Mouse (Mus musculus): ENCODE measurements around the gene Gm20696. TPM values are rescaled to one million over a fixed set of nuclear protein-coding genes. Genes with fewer than 3 reads are reported as not detected.
A peak's percentile ranks its signal among the peaks of the same experiment; 100 is the strongest.

Gene Gm20696
- polyA plus RNA-seq, 1 experiment from 2014 or later, result 1.4 TPM

- Histone ChIP-seq H3K4me3 (ENCODE audit: low read depth, low read length) (no peak overlapping the region), H3K9me3 (ENCODE audit: control insufficient read depth, low read length) (no peaks in the 10 kb centered on the region), H3K27me3 (ENCODE audit: control insufficient read depth, insufficient read depth, low read length) (no peaks in the 10 kb centered on the region), H3K36me3 (ENCODE audit: control insufficient read depth, insufficient read depth, low read length) (no peaks in the 10 kb centered on the region), H3K27ac (replicated peaks) (no peak overlapping the region), H3K9ac (ENCODE audit: low read length) (no peak overlapping the region), H3K4me1 (replicated peaks; ENCODE audit: control insufficient read depth, insufficient read depth) (no peaks in the 10 kb centered on the region), H3K4me2 (replicated peaks; ENCODE audit: low read depth) (no peak overlapping the region)
- no peak for DNase-seq (ENCODE audit: low spot score)
- WGBS, result 92% methylated on average over 14 of the region's 14 CpGs
- TF ChIP-seq EP300 (optimal IDR thresholded peaks at IDR 0.05), result no peak
- no peak for TF ChIP-seq CTCF (IDR thresholded peaks at IDR 0.05; ENCODE audit: low read depth)
- no peak for ATAC-seq (ENCODE audit: low FRiP score, low TSS enrichment)
Measured at GRCm38 (mm10) chr6:99430560-99430959, 236.0 kb downstream of the Gm20696 start.

GRCm38 (mm10) chr6:99429378-99430131 is 237.0 kb downstream of the Gm20696 start:
- H3K4me2 ChIP-seq (replicated peaks; ENCODE audit: low read depth), result no peak overlapping the region
- no peaks in the 10 kb centered on the region for H3K9me3 ChIP-seq (ENCODE audit: control insufficient read depth, low read length)
- no peaks in the 10 kb centered on the region for H3K4me1 ChIP-seq (replicated peaks; ENCODE audit: control insufficient read depth, insufficient read depth)
- WGBS, result 64% methylated on average over 16 of the region's 16 CpGs
- no peak overlapping the region for H3K4me3 ChIP-seq (ENCODE audit: low read depth, low read length)
- no peaks in the 10 kb centered on the region for H3K27me3 ChIP-seq (ENCODE audit: control insufficient read depth, insufficient read depth, low read length)
- TF ChIP-seq CTCF (IDR thresholded peaks at IDR 0.05; ENCODE audit: low read depth) (no peak), EP300 (optimal IDR thresholded peaks at IDR 0.05) (no peak)
- no peak for ATAC-seq (ENCODE audit: low FRiP score, low TSS enrichment)
- H3K36me3 ChIP-seq (ENCODE audit: control insufficient read depth, insufficient read depth, low read length), result no peaks in the 10 kb centered on the region
- DNase-seq (ENCODE audit: low spot score), result no peak
- H3K27ac ChIP-seq (replicated peaks), result no peak overlapping the region
- H3K9ac ChIP-seq (ENCODE audit: low read length), result no peak overlapping the region

GRCm38 (mm10) chr6:99428961-99429360 is 237.6 kb downstream of the Gm20696 start:
- Histone ChIP-seq H3K4me3 (ENCODE audit: low read depth, low read length) (no peak overlapping the region), H3K4me1 (replicated peaks; ENCODE audit: control insufficient read depth, insufficient read depth) (no peaks in the 10 kb centered on the region), H3K9ac (ENCODE audit: low read length) (no peak overlapping the region), H3K27me3 (ENCODE audit: control insufficient read depth, insufficient read depth, low read length) (no peaks in the 10 kb centered on the region), H3K27ac (replicated peaks) (no peak overlapping the region), H3K36me3 (ENCODE audit: control insufficient read depth, insufficient read depth, low read length) (no peaks in the 10 kb centered on the region), H3K9me3 (ENCODE audit: control insufficient read depth, low read length) (no peaks in the 10 kb centered on the region), H3K4me2 (replicated peaks; ENCODE audit: low read depth) (no peak overlapping the region)
- ATAC-seq (ENCODE audit: low FRiP score, low TSS enrichment) (no peak), DNase-seq (ENCODE audit: low spot score) (no peak)
- WGBS, result 61% methylated on average over 2 of the region's 2 CpGs
- TF ChIP-seq EP300 (optimal IDR thresholded peaks at IDR 0.05), result no peak
- TF ChIP-seq CTCF (IDR thresholded peaks at IDR 0.05; ENCODE audit: low read depth), result no peak

DNA sequence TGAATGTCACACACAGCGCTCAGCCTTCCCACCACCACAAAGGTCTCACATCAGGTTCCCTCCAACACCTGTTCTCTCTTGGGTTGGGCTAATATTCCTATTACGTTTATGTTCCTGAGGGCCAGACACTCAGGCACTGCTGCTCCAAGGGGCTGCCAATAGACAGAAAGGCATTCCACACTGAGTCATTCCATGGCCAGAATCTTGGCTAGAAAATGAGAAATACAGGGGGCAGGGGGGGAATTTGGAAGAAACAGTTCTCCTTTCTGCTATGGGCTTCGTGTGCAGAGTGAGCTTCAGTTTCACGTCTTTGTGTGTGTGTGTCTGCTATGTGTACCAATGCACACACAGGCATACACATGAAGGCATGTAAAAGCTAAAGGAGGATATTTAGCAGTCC is 239.3 kb downstream of the Gm20696 start:
- Histone ChIP-seq H3K9ac (ENCODE audit: low read length) (no peak overlapping the region), H3K36me3 (ENCODE audit: control insufficient read depth, insufficient read depth, low read length) (no peaks in the 10 kb centered on the region), H3K27me3 (ENCODE audit: control insufficient read depth, insufficient read depth, low read length) (no peaks in the 10 kb centered on the region), H3K4me2 (replicated peaks; ENCODE audit: low read depth) (no peak overlapping the region), H3K4me3 (ENCODE audit: low read depth, low read length) (no peak overlapping the region), H3K9me3 (ENCODE audit: control insufficient read depth, low read length) (no peaks in the 10 kb centered on the region), H3K27ac (replicated peaks) (no peak overlapping the region), H3K4me1 (replicated peaks; ENCODE audit: control insufficient read depth, insufficient read depth) (no peaks in the 10 kb centered on the region)
- WGBS, result 69% methylated on average over 4 of the region's 4 CpGs
- no peak for DNase-seq (ENCODE audit: low spot score)
- TF ChIP-seq EP300 (optimal IDR thresholded peaks at IDR 0.05), result no peak
- no peak for TF ChIP-seq CTCF (IDR thresholded peaks at IDR 0.05; ENCODE audit: low read depth)
- ATAC-seq (ENCODE audit: low FRiP score, low TSS enrichment), result peak; percentile 10; the same call in 1 of the 2 replicates

DNA sequence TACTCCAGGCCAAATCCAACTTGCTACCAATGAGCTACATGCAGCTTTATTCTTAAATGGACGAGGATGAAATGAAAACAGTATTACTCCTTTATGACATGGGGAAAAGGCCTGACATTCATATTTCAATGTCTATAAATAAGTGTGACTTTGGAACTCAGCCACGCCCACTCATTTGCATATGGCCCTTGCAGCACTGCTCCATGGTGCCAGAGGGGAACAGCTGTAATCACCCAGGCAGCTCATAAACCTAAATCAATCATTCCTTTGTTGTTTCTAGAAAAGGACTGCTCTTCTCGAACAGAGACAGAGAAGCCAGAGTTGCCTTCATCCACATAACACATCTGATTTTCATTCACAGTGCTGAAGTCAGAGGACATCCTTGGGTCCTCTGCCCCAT is 241.6 kb downstream of the Gm20696 start:
- DNase-seq (ENCODE audit: low spot score) (no peak), ATAC-seq (ENCODE audit: low FRiP score, low TSS enrichment) (no peak)
- TF ChIP-seq EP300 (optimal IDR thresholded peaks at IDR 0.05), result no peak
- no peak for TF ChIP-seq CTCF (IDR thresholded peaks at IDR 0.05; ENCODE audit: low read depth)
- no peaks in the 10 kb centered on the region for H3K4me1 ChIP-seq (replicated peaks; ENCODE audit: control insufficient read depth, insufficient read depth)
- H3K4me3 ChIP-seq (ENCODE audit: low read depth, low read length), result no peak overlapping the region
- H3K27ac ChIP-seq (replicated peaks), result no peak overlapping the region
- no peaks in the 10 kb centered on the region for H3K36me3 ChIP-seq (ENCODE audit: control insufficient read depth, insufficient read depth, low read length)
- no peak overlapping the region for H3K9ac ChIP-seq (ENCODE audit: low read length)
- H3K9me3 ChIP-seq (ENCODE audit: control insufficient read depth, low read length), result no peaks in the 10 kb centered on the region
- 50% methylated on average over 3 of the region's 3 CpGs for WGBS
- no peaks in the 10 kb centered on the region for H3K27me3 ChIP-seq (ENCODE audit: control insufficient read depth, insufficient read depth, low read length)
- H3K4me2 ChIP-seq (replicated peaks; ENCODE audit: low read depth), result no peak overlapping the region

DNA sequence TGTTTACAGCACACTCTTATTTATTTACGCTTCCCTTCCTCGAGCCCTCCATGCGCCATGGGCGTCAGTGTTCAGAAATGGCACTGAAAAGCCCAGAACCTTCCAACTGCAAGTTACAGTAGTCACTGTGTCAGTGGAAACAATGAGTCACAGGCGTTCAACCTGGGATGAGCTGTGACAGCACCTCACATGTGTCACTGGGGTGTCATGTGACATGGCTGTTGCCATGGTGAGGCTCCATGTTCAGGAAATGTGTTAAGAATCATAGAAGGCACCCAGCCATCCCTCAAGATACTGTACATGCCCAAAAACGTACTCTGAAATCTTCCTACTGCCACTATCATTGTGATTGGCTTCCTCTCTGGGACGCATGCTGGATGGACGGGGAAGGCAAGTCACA is 245.9 kb downstream of the Gm20696 start:
- Histone ChIP-seq H3K36me3 (ENCODE audit: control insufficient read depth, insufficient read depth, low read length) (no peaks in the 10 kb centered on the region), H3K27me3 (ENCODE audit: control insufficient read depth, insufficient read depth, low read length) (no peaks in the 10 kb centered on the region), H3K4me3 (ENCODE audit: low read depth, low read length) (no peak overlapping the region), H3K9me3 (ENCODE audit: control insufficient read depth, low read length) (no peaks in the 10 kb centered on the region), H3K4me2 (replicated peaks; ENCODE audit: low read depth) (no peak overlapping the region), H3K27ac (replicated peaks) (no peak overlapping the region), H3K4me1 (replicated peaks; ENCODE audit: control insufficient read depth, insufficient read depth) (no peaks in the 10 kb centered on the region), H3K9ac (ENCODE audit: low read length) (no peak overlapping the region)
- TF ChIP-seq CTCF (IDR thresholded peaks at IDR 0.05; ENCODE audit: low read depth) (no peak), EP300 (optimal IDR thresholded peaks at IDR 0.05) (no peak)
- no peak for ATAC-seq (ENCODE audit: low FRiP score, low TSS enrichment)
- WGBS, result 82% methylated on average over 8 of the region's 8 CpGs
- DNase-seq (ENCODE audit: low spot score), result no peak
